Mouse (Mus musculus) gastrocnemius, postnatal 36 days (tissue): ENCODE results near the gene Dab2ip. TPM values are rescaled to one million over a fixed set of nuclear protein-coding genes. Genes with fewer than 3 reads are reported as not detected.

Source experiments
- DNase-seq, 2 experiments: peaks; one replicate each; pipeline ENCODE4 v3.0.0; 2022
- intact Hi-C: fragments of 180-260 bp; cut with DNase I; formaldehyde crosslinking; loops from one replicate; pipeline ENCODE4 v1.15.1; 2025
- total RNA-seq, 2 experiments: library from RNA; stranded (reverse); gene quantifications; 2 replicates each; pipeline ENCODE4 v1.2.3; 2021

The Dab2ip gene
- total RNA-seq, 2 experiments from 2014 or later: 37.6 to 46.5 TPM

DNA sequence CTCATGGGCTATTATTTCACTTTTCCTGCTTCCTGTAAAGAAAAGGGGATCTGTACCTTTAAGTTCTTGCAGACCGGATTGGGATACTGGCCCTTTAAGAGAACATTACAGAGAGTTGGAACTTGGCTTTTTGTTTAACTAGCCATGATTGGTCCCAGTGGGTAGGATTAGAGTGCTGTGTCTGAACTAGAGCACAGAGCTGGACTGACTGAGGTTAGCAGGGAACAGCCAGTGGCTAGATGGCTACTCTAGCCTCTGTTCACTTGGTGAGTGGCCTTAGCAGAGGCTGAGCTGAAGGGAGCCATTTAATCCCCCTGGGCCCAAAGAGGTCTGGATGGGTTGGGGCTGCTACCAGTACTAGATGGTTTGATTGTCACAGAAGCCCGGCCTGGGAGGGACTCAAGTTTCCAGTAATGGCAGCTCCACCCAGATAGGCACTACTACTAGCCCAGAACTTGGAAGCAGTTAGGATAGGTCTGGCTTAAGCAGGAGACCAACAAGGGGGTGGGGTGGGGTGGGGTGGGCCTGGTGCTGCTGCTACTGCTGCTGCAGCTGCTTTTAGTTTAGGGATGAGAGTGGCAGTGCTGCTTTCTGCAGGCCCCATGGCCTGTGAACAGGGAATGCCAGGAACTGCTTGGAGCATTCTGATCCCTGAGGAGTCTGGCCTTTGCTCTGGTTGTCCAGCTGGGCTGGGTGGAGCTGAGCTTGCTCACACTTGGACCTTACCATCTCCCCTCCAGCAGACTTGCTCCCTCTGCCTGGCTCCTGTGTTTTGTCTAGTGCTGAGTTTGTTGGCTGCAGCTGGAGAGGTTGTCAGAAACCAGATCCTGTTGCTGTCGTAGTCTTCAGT lies 138.7 kb downstream of the Dab2ip start:
- intact Hi-C loops: loop anchor here (5.0 kb wide), 1 partner anchor 34 kb away; no protein-coding TSS in a partner anchor
- DNase-seq: peak; percentile 63 to 66

DNA sequence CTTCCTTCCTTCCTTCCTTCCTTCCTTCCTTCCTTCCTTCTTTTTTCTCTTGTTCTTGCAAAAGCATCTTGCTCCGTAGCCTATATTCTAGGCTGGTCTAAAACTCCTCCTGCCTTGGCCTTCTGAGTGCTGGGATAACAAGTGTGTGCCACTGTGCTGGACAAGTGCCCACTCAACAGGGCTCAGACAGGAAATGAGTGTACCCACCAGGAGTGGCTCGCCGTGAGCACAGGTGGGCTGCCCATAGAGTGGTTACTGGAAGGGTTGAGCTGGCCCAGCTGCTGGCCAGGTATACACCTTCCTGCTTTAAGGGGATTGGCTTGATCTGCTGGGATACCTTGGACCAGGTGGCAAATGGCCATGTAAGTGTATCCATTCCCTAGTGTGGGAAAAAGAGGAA lies 139.7 kb downstream of the Dab2ip start:
- DNase-seq: no peak
- intact Hi-C loops: loop anchor here (5.0 kb wide), 1 partner anchor 35 kb away; no protein-coding TSS in a partner anchor

DNA sequence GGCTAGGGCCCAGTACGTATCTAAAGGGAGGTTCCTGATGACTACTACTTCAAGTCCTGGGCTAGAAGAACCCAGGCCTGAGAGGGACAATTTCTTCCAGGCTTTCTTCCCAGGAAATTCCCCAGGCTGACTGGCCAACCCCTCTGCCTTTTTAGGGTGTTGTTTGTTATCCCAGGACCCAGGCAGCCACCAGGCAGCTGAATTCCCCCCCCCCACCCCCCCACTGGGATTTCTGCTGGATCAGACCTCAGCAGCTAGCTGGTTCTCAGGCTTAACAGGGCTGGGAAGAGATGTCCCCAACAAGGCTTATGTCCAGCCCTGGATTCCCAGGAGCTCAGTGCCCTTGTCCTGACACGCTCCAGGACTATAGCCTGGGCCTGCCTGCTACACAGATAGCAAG lies 142.9 kb downstream of the Dab2ip start:
- DNase-seq: no peak
- intact Hi-C loops: no loop called here

DNA sequence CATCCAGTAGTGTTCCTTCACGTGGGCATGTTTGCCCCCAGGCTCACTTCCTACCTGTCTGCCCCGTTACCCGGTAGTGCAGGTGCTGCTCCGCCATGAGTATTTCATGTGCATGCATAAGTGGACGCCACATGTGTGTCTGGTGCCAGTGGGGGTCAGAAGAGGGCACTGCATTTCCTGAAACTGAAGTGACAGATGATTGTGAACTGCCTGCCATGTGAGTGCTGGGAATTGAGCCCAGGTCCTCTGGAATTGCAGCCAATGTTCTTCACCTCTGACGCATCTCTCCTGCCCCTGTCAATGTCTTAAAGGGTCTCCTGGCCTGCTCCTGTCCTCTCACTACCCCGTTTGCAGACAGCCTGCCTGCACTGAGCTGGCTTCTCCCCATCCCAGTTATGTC lies 143.9 kb downstream of the Dab2ip start:
- intact Hi-C loops: no loop called here

DNA sequence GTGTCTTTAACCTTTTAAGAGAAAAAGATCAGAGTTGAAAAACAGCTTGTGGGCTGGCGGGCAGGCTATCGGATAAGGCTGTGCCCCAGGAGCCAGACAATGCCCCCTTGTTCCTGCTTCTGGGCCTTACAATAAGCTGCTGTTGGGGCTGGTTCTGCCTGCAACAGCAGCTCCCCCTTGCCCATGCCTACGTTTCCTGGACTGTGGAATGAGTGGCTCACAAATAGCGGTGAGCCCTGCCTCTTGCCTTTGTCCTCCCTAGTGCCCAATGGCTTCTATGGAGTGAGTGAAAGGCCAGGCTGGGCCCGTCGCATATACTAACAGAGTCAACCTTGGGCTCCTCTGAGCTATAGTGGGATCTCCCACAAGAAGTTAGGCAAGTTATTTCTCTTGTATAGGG lies 144.5 kb downstream of the Dab2ip start:
- intact Hi-C loops: no loop called here
- no peak for DNase-seq

More for the DNA sequence above, 143.9 kb downstream of the Dab2ip start:
- no peak for DNase-seq

DNA sequence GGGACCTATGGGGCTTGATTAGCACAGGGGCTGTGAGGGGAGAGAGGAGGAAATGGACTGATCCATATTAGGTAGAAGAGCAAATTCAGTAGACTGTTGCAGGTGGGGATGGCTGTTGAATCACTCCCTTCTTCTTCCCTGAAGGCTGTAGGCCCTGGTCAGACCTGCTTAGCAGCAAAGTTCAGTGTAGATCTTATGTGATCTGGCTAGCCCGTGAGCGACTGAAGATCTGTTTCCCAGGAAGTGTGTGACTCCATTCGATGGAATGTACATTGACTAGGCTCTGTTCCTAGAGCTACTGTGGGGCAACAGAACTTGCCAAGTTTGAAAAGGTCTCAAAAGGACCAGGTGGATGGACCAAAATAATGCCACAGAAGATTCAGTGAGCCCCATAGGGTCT lies 145.2 kb downstream of the Dab2ip start:
- no peak for DNase-seq
- intact Hi-C loops: no loop called here

DNA sequence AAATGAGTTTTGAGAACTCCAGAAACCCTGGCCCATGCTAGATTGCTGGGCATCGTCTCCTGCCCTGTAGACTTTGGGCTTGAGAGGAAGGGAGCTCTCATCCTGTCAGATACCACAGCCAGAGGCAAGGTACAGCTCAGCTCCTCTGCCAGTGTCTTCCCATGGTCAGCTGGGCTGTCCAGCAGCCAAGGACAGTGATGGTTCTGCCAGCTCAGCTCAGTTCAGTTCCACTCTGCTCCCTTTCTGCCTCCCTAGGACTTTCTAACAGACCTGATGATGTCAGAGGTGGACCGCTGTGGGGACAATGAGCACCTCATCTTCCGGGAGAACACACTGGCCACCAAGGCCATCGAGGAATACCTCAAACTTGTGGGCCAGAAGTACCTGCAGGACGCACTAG lies 154.5 kb downstream of the Dab2ip start:
- DNase-seq: no peak
- intact Hi-C loops: no loop called here

DNA sequence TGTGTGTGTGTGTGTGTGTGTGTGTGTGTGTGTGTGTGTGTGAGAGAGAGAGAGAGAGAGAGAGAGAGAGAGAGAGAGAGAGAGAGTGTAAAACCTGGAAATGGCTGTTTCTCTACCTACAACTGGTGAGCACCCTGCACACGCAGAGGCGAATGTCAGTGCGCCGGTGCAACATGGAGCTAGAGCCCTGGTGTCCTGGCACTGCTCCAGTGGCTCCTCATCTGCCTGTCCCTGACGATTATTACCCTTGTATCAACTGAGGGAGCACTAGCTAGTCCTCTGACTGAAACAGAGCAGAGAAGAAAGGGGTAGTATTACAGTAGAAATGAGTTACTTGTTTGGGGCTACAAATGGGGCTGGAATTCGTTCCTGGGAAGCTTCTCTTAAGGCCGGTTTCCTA lies 155.4 kb downstream of the Dab2ip start:
- intact Hi-C loops: no loop called here

DNA sequence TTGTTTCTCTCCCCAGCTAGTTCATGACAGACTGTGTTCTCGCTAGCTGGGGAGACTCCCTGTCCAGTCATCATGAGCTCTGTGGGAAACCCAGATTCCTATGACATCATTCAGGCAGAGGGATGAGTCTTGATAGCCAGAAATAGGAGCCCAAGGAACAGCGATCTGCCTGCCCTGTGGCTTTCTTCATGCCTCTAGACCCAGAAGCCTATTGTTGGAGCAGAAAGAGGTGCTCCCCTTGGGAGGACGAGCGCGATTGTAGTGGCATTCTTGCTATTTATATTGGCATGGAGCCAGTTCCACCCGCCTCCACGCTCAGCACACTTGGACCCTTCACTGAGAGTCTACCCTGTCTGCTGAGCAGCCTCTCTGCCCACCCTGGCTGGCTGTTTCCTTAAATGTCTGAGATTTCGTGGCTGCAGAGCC lies 156.7 kb downstream of the Dab2ip start:
- no peak for DNase-seq
- intact Hi-C loops: no loop called here

More for the DNA sequence above, 155.4 kb downstream of the Dab2ip start:
- no peak for DNase-seq

- no peak for DNase-seq
- intact Hi-C loops: no loop called here
These were observed 157.4 kb downstream of the Dab2ip start for GRCm38 (mm10) chr2:35715485-35715884.

- intact Hi-C loops: no loop called here
- no peak for DNase-seq
These were observed 158.1 kb downstream of the Dab2ip start for GRCm38 (mm10) chr2:35716175-35716574.

DNA sequence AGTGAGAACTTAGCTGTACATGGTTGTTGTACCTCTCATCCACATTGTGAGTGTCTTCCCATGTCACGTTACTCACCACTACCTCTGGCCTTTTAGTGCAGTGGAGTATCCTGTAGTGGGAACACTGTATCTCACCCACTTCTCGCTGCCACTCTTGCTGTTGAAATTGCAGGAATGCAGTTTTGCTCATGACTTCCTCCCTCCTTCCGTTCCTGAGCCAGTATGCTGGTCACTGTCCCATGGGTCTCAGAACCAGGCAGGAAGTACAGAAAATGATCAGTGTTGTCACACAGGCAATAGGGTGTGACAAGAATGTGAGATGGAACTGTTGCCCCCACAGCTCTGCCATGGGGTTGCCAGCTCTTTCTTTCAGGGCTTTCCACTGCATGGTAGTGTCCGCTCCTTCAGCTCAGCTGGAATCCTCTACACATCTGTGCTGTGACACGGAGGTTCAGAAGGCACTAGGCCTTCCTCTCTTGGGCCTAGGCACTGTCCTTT lies 160.0 kb downstream of the Dab2ip start:
- intact Hi-C loops: no loop called here
- DNase-seq: no peak

DNA sequence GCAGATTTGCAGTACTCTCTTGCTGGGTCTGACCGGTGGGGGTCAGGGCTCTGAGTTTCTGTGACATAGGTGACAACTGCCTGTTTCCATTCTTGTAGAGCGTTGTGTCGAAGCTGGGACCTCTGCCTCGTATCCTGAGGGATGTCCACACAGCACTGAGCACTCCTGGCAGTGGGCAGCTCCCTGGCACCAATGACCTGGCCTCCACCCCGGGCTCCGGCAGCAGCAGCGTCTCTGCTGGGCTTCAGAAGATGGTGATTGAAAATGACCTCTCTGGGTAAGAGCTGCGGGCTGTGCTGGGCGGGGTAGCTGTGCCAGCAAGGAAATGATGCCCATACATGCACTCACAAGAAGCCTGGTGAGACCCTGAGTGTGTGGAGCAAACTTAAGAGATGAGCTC lies 160.6 kb downstream of the Dab2ip start:
- intact Hi-C loops: no loop called here

GRCm38 (mm10) chr2:35719230-35720005 lies 161.4 kb downstream of the Dab2ip start:
- intact Hi-C loops: loop anchor here (5.0 kb wide), 2 partner anchors 67 to 183 kb away; no protein-coding TSS in a partner anchor
- no peak for DNase-seq

More for the DNA sequence above, 160.6 kb downstream of the Dab2ip start:
- DNase-seq: no peak

GRCm38 (mm10) chr2:35720104-35720503 lies 162.0 kb downstream of the Dab2ip start:
- peak in 1 of 2 experiments; percentile 61 for DNase-seq
- intact Hi-C loops: loop anchor here (5.0 kb wide), 2 partner anchors 68 to 182 kb away; no protein-coding TSS in a partner anchor

DNA sequence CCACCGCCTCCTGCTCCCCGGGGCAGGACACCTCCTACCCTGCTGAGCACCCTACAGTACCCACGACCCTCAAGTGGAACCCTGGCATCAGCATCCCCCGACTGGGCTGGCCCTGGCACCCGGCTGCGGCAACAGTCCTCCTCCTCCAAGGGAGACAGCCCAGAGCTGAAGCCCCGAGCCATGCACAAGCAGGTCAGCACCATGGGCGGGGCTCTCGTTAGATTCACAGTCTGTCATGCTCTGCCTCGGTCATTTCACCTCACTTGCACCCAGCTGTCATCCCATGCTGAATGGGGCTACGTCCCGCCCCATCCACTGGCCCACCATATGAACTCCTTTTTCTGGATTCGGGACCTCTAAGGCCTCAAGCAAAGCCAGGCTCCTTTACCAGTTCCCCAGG lies 162.5 kb downstream of the Dab2ip start:
- DNase-seq: no peak
- intact Hi-C loops: loop anchor here (5.0 kb wide), 2 partner anchors 68 to 182 kb away; no protein-coding TSS in a partner anchor

DNA sequence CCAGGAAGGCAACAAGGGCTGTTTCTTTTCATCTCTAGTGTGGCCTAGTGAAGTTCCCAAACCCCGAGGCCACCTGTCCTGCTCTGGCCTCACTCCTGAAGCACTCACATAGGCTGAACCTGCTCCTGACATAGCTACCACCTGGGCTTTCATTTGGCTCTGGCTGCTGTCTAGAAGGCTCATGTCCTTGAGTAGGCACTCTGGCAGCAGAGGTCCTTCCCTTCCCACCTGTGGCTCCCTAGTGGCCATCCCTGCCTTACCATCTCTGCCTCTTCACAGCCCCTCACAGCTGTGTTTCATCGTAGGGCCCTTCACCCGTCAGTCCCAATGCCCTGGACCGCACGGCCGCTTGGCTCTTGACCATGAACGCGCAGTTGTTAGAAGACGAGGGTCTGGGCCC lies 162.9 kb downstream of the Dab2ip start:
- no peak for DNase-seq
- intact Hi-C loops: loop anchor here (5.0 kb wide), 2 partner anchors 69 to 181 kb away; no protein-coding TSS in a partner anchor

DNA sequence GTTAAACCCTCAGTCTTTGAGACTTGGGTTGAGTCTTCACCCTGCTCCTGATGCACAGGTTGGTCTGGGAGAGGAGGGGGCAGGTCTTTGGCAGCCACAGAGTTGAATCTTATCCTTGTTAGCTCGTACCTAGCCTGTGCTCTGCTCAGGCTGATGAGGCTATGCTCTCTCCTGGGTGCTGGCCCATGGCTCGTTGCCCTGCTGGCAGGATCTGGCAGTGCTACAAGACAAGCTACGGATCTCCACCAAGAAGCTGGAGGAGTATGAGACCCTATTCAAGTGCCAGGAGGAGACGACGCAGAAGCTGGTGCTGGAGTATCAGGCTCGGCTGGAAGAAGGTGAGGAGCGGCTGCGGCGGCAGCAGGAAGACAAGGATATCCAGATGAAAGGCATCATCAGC lies 164.8 kb downstream of the Dab2ip start:
- intact Hi-C loops: loop anchor here (5.0 kb wide), 2 partner anchors 71 to 179 kb away; no protein-coding TSS in a partner anchor
- no peak for DNase-seq

DNA sequence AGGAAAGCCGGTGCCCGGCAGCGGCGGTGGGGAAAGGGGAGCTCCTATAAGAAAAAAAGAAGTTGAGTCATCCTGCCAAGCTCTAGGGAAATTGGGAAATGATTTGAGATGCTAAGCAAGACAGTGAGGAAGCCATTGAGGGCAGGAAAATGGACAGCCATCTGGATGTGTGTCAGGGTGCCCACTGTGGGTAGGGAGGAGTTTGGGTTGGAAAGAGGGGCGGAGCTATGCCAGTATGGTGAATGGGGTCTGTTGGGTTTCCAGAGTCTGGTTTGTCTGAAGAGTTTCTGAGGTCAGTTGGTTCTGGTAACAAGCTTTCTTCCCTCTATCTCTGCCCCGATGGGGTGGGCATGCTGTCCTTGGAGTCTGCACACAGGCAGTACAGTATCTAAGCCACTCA lies 165.2 kb downstream of the Dab2ip start:
- DNase-seq: no peak
- intact Hi-C loops: loop anchor here (5.0 kb wide), 2 partner anchors 71 to 179 kb away; no protein-coding TSS in a partner anchor

DNA sequence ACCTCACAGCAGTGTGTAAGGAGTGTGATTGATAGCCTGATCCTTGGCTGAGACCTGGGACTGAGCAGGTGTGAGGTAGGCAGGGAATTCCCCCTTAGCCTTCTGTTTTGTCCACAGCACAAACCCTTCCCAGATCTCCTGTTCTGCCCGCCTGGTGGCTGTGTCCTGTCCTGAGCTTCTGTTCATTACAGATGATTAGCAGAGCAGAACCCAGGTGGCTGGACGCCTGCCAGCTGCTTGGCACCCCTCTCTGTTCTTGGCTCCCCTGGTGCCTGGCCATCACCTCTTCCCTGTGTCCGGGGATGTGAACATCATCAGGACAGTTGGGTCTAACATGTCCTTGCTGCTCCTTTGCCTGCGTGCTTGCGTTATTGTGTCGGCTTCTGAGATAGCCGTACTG lies 165.6 kb downstream of the Dab2ip start:
- intact Hi-C loops: loop anchor here (5.0 kb wide), 2 partner anchors 71 to 179 kb away; no protein-coding TSS in a partner anchor
- no peak for DNase-seq

DNA sequence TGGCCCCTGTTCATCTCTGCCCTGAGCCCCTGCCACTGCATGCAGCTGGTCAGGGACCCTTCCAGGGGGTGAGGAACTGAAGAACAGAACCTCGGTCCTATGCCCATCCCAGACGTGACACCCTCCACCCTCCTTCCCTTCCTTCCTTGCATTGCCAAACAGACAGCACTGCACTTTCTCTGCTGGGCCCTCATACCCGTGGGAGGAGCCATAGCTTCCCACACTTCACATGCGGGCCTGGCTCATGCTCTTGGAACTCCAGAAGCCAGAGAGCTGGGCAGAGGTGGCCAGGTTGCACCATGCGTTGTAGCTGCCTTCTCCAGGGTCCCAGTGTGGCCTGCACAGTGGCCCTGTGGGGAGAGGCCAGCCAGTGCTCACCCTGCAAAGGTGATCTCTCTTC lies 170.6 kb downstream of the Dab2ip start:
- no peak for DNase-seq
- intact Hi-C loops: no loop called here
